Mouse (Mus musculus) sigmoid colon, adult 10 weeks (tissue): ENCODE measurements around the gene Dr1. TPM values are rescaled to one million over a fixed set of nuclear protein-coding genes. Genes with fewer than 3 reads are reported as not detected.

Source experiments
- polyA plus RNA-seq: library from polyadenylated mRNA; stranded (reverse); fragments of 350-450 nt; fragmentation: Illumina TruSeq; extraction: RNeasy Lipid Tissue Mini Kit (QIAGEN cat#74804); gene quantifications from one replicate; pipeline ENCODE4 v1.2.3, GENCODE M21; 2014; ENCODE audit warnings: low read depth, low replicate concordance

Gene Dr1
- polyA plus RNA-seq, result 133 TPM

DNA sequence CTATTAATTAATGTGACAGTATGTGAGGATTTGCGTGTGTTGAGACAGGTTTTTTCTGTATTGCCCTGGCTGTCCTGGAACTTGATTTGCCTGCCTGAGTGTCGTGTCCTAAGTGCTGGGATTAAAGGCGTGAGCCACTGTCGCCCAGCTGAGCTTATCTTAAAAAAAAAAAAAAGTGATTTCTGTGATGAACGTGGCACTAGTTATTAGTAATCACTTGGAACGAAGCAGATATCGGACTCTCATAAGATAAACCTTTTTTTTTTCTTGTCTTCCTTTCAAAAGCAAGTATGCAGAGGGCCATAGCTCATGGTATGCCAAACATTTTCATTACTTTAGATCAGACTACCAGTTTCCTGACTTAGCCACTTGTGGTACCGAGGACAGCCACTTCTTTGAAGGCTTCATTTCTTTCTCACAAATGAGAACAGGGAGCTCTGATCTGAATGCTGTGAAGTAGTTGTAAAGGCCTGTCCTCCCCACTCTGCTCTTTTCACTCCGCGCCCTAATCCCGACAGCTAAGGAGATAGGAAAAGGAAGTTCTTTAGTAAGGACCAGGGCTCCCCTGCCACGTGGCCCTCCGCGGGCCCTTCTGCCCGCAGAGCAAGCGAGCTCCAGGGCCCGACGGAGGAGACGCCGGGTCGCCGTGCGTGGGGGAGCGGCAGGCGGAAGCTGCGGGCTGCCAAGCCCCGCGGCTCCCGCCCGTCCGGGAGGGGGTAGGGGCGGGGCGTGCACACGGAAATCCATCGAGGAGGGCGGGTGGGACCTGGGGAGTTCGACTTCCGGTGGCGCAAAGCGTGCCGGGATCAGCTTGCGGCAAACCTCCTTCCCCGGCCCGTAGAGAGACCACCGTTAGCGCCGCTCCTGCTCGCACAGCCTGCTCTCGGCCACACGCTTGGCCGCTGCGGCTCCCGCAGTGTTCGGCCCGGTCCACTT lies at the start of gene Dr1:
TSS of gene Dr1 (plus strand) at position 771 of the 936 bp plus-strand sequence.

DNA sequence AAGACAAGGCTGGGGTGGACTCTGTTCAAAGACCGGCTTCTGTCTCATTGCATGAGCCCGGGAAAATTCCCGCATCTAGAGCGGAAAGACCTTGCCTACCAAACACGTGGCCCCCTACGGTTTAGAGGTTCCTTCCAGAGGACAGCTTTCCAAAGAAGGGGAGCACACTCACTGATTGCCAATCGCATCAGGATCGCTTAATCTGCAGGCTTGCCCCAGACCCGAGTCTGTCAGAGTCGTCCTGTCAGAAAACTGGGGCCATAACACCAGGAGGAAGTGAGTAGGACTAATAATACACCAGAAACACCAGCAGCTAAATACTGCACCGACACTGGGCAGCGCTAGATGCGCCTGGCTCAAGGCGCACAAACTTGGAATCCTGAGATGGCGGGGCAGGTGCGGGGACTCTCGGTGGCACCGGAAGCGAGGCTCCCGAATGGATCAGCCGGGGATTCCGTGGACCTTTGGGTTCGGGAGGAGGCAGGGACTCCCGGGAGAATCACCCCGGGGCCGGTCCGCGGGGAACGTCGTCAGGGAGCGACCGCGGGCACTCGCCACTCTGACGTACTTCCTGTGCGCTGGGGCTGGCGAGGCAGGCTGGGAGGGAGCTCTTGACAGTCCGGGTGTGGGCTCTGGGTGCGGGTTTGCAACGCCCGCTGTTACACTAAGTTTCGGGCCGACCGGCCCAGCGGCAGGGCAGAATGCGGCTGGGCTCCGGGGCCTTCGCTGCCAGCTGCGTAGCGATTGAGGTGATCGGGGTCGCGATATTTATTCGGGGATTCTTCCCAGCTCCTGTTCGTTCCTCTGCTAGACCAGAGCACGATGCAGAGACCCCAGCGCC lies 43.7 kb downstream of the Dr1 start, which contains the start of gene Pigg:
TSS of gene Pigg (plus strand) at position 386 of the 841 bp plus-strand sequence.

Other genes starting within 250 kb of the Dr1 start
- 106 TPM for gene Mtf2, start 203.2 kb upstream of the Dr1 start, polyA plus RNA-seq
- 101 TPM for gene Tmed5, start 136.3 kb upstream of the Dr1 start, polyA plus RNA-seq
- gene Ccdc18, start 136.0 kb upstream of the Dr1 start, polyA plus RNA-seq, result 7.9 TPM
- gene Pigg, start 43.7 kb downstream of the Dr1 start, polyA plus RNA-seq, result 27.7 TPM
- not detected for gene Gm42517, start 99.0 kb downstream of the Dr1 start, polyA plus RNA-seq
- gene Pde6b, start 119.5 kb downstream of the Dr1 start, polyA plus RNA-seq, result not detected
- 78.0 TPM for gene Atp5k, start 165.6 kb downstream of the Dr1 start, polyA plus RNA-seq
- 5.7 TPM for gene Mfsd7a, start 180.0 kb downstream of the Dr1 start, polyA plus RNA-seq
- 50.9 TPM for gene Pcgf3, start 192.3 kb downstream of the Dr1 start, polyA plus RNA-seq